Mouse (Mus musculus) G1E-ER4 (cell line): ENCODE data around the gene Tbca. TPM values are rescaled to one million over a fixed set of nuclear protein-coding genes. Genes with fewer than 3 reads are reported as not detected.

ENCODE experiments used
- GATA1 ChIP-seq: IDR thresholded peaks from one replicate; pipeline ENCODE4 v1.8.0; 2012; ENCODE audit warnings: low read length, inconsistent platforms
- polyA plus RNA-seq: library from polyadenylated mRNA; stranded (reverse); fragments of >175 nt; gene quantifications from 2 replicates; pipeline ENCODE4 v1.2.3, GENCODE M21; 2012

Tbca gene
- polyA plus RNA-seq, 1 experiment, result 6.7 TPM

- TF ChIP-seq GATA1, result no peak
Measured at GRCm38 (mm10) chr13:94883966-94884960, 95.6 kb downstream of the Tbca start.

GRCm38 (mm10) chr13:94885291-94886235 is 96.9 kb downstream of the Tbca start:
- no peak for TF ChIP-seq GATA1

Other genes starting within 250 kb of the Tbca start
- gene Otp, start 86.7 kb downstream of the Tbca start, polyA plus RNA-seq, result not detected in 2 replicates
- gene Wdr41, start 187.4 kb downstream of the Tbca start, polyA plus RNA-seq, result 4.0 and 5.4 TPM in 2 replicates